ENCODE assay signal across 10 mouse cellular contexts in the genomic region with DNA sequence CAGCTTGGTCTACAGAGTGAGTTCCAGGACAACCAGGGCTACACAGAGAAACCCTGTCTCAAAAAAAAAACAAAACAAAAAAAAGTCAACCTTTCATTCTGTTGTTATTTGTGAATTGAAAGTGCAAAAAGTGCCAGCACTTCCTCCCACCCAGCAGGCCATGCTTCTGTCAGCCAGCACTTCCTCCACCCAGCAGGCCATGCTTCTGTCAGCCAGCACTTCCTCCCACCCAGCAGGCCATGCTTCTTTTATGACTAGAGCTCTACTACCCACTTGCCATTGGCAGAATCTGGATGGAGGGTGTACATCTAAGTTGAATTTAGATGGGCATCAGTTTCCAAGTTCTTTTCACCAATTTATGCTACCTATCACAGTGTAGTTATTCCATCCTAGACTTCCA. TPM values are rescaled to one million over a fixed set of nuclear protein-coding genes. Genes with fewer than 3 reads are reported as not detected.
DNase-seq lines count a peak whose midpoint lies in the region; ATAC-seq and TF ChIP-seq lines count a peak whose summit lies in the region.
"Had no signal": no experiment of that assay in that cellular context is flagged by ENCODE, and none has a peak within 500 bp of the region (broad histone marks: within the 10 kb centered on the region; RNA-seq: fewer than 3 reads in every experiment).

No protein-coding gene starts in this region.

- peak; percentile 20 for DNase-seq in gastrocnemius, adult 2 months
- no peak for DNase-seq in gastrocnemius, postnatal 14 days
- peak; percentile 51 for DNase-seq in MEL-GATA-1-ER (ENCODE audit: extremely low read depth, low read depth)
- peak; percentile 16 to 30 for DNase-seq in layer of hippocampus, postnatal 10 days (ENCODE audit: low spot score in 2 of 2)
- peak; percentile 50 for DNase-seq in right cerebral cortex, postnatal 25 days
- DNase-seq in hindbrain, postnatal 0 days (ENCODE audit: low spot score) = no peak
- DNase-seq in forebrain, postnatal 0 days = no peak

- H3K4me3 ChIP-seq in gastrocnemius, adult 2 months = no peak overlapping the region
- no peak overlapping the region for H3K4me3 ChIP-seq in hindbrain, postnatal 0 days (ENCODE audit: low read length)
- H3K4me3 ChIP-seq in forebrain, postnatal 0 days (ENCODE audit: low read depth, low read length) = no peak overlapping the region
- no peak overlapping the region for H3K4me3 ChIP-seq in kidney, embryonic 14.5 days (ENCODE audit: low read length)
- H3K4me3 ChIP-seq: neural tube, embryonic 12.5 days had no signal

- no peak for ATAC-seq in hindbrain, postnatal 0 days
- no peak for ATAC-seq in forebrain, postnatal 0 days
- ATAC-seq in kidney, embryonic 14.5 days (ENCODE audit: low FRiP score, low TSS enrichment) = no peak

- no peak overlapping the region for H3K9ac ChIP-seq in hindbrain, postnatal 0 days (replicated peaks; ENCODE audit: low read length)
- H3K9ac ChIP-seq in forebrain, postnatal 0 days = no peak overlapping the region
- no peak overlapping the region for H3K9ac ChIP-seq in kidney, embryonic 14.5 days (ENCODE audit: low read depth, low read length)
- H3K9ac ChIP-seq: neural tube, embryonic 12.5 days had no signal

- H3K36me3 ChIP-seq in hindbrain, postnatal 0 days (ENCODE audit: insufficient read depth, low read length) = peaks cover 14% of the 10 kb centered on the region
- H3K36me3 ChIP-seq in forebrain, postnatal 0 days (ENCODE audit: insufficient read depth) = peaks cover 10% of the 10 kb centered on the region
- H3K36me3 ChIP-seq in kidney, embryonic 14.5 days (ENCODE audit: control insufficient read depth, insufficient read depth, low read length) = peaks cover 42% of the 10 kb centered on the region

- no peaks in the 10 kb centered on the region for H3K9me3 ChIP-seq in hindbrain, postnatal 0 days (ENCODE audit: low read length)
- no peaks in the 10 kb centered on the region for H3K9me3 ChIP-seq in forebrain, postnatal 0 days (ENCODE audit: low read length)
- no peaks in the 10 kb centered on the region for H3K9me3 ChIP-seq in kidney, embryonic 14.5 days (ENCODE audit: control insufficient read depth, low read length)
- H3K9me3 ChIP-seq: neural tube, embryonic 12.5 days had no signal

- H3K4me1 ChIP-seq in hindbrain, postnatal 0 days (ENCODE audit: insufficient read depth, low read length) = no peaks in the 10 kb centered on the region
- H3K4me1 ChIP-seq in forebrain, postnatal 0 days (ENCODE audit: insufficient read depth) = no peaks in the 10 kb centered on the region
- H3K4me1 ChIP-seq in kidney, embryonic 14.5 days (ENCODE audit: control insufficient read depth, insufficient read depth, low read length) = peaks cover 3% of the 10 kb centered on the region; the same call in 1 of the 2 replicates
- H3K4me1 ChIP-seq: neural tube, embryonic 12.5 days had no signal

- TF ChIP-seq CTCF in gastrocnemius, adult 2 months (IDR thresholded peaks at IDR 0.05) = no peak
- TF ChIP-seq CTCF in hindbrain, postnatal 0 days (IDR thresholded peaks at IDR 0.05; ENCODE audit: low read depth) = no peak
- no peak for TF ChIP-seq CTCF in forebrain, postnatal 0 days (IDR thresholded peaks at IDR 0.05; ENCODE audit: low read depth)

- no peaks in the 10 kb centered on the region for H3K27me3 ChIP-seq in hindbrain, postnatal 0 days (ENCODE audit: insufficient read depth, low read length)
- no peaks in the 10 kb centered on the region for H3K27me3 ChIP-seq in forebrain, postnatal 0 days (ENCODE audit: insufficient read depth, low read length)
- no peaks in the 10 kb centered on the region for H3K27me3 ChIP-seq in kidney, embryonic 14.5 days (ENCODE audit: control insufficient read depth, insufficient read depth, low read length)
- H3K27me3 ChIP-seq: neural tube, embryonic 12.5 days had no signal

- no peak overlapping the region for H3K4me2 ChIP-seq in hindbrain, postnatal 0 days (ENCODE audit: low read depth, low read length)
- H3K4me2 ChIP-seq in forebrain, postnatal 0 days (ENCODE audit: low read depth) = no peak overlapping the region
- H3K4me2 ChIP-seq in kidney, embryonic 14.5 days (replicated peaks; ENCODE audit: low read depth, low read length) = no peak overlapping the region
- H3K4me2 ChIP-seq: neural tube, embryonic 12.5 days had no signal

- intact Hi-C loops in gastrocnemius, adult 2 months (cut with DNase I) = no loop called here
- intact Hi-C loops in gastrocnemius, postnatal 14 days (cut with DNase I; ENCODE audit: low total_unique reads) = no loop called here

- no peak overlapping the region for H3K27ac ChIP-seq in gastrocnemius, adult 2 months
- no peak overlapping the region for H3K27ac ChIP-seq in hindbrain, postnatal 0 days
- no peak overlapping the region for H3K27ac ChIP-seq in forebrain, postnatal 0 days (ENCODE audit: low read depth, low read length)
- H3K27ac ChIP-seq in kidney, embryonic 14.5 days (ENCODE audit: low read depth, low read length) = no peak overlapping the region
- H3K27ac ChIP-seq: neural tube, embryonic 12.5 days had no signal

RNA-seq across cellular contexts. Expression of a gene that starts 6.9 kb away (rescaled TPM):
- 100 to 1,000 TPM in 1 of 2 experiments, 10 to 100 TPM in 1; 86.8 to 114 TPM for total RNA-seq in gastrocnemius, adult 2 months (2021)
- 10 to 100 TPM; 77.9 to 98.6 TPM for total RNA-seq in gastrocnemius, postnatal 14 days (2021)
- total RNA-seq in layer of hippocampus, postnatal 10 days (2021) = 100 to 1,000 TPM; 189 to 211 TPM
- total RNA-seq in hindbrain, postnatal 0 days (2014; rRNA removed) = 83.8 and 87.8 TPM in 2 replicates
- polyA plus RNA-seq in hindbrain, postnatal 0 days (2015; fragmentation: Nextera tagmentation; extraction: Ambion mirVana) = 209 and 221 TPM in 2 replicates
- total RNA-seq in forebrain, postnatal 0 days (2014; rRNA removed) = 140 and 143 TPM in 2 replicates
- 206 and 223 TPM in 2 replicates for polyA plus RNA-seq in forebrain, postnatal 0 days (2015; fragmentation: Nextera tagmentation; extraction: Ambion mirVana)
- polyA plus RNA-seq in kidney, embryonic 14.5 days (2014; fragmentation: Nextera tagmentation; extraction: Ambion mirVana) = 171 and 181 TPM in 2 replicates

RNA-seq across cellular contexts. Expression of a gene that starts 6.9 kb away (rescaled TPM):
- 1 to 10 TPM; 4.8 to 7.4 TPM for total RNA-seq in gastrocnemius, adult 2 months (2021)
- total RNA-seq in gastrocnemius, postnatal 14 days (2021) = 1 to 10 TPM; 6.3 TPM
- 10 to 100 TPM; 11.1 to 11.5 TPM for total RNA-seq in layer of hippocampus, postnatal 10 days (2021)
- 7.7 and 12.7 TPM in 2 replicates for total RNA-seq in hindbrain, postnatal 0 days (2014; rRNA removed)
- 6.5 and 6.7 TPM in 2 replicates for polyA plus RNA-seq in hindbrain, postnatal 0 days (2015; fragmentation: Nextera tagmentation; extraction: Ambion mirVana)
- total RNA-seq in forebrain, postnatal 0 days (2014; rRNA removed) = 6.5 and 8.5 TPM in 2 replicates
- 4.3 and 7.4 TPM in 2 replicates for polyA plus RNA-seq in forebrain, postnatal 0 days (2015; fragmentation: Nextera tagmentation; extraction: Ambion mirVana)
- polyA plus RNA-seq in kidney, embryonic 14.5 days (2014; fragmentation: Nextera tagmentation; extraction: Ambion mirVana) = 5.5 and 10.0 TPM in 2 replicates

RNA-seq across cellular contexts. Expression of a gene that starts 15.1 kb away (rescaled TPM):
- total RNA-seq in gastrocnemius, adult 2 months (2021) = not detected
- total RNA-seq in gastrocnemius, postnatal 14 days (2021) = not detected
- total RNA-seq in layer of hippocampus, postnatal 10 days (2021) = under 1 TPM in 1 of 2 experiments, not detected in 1; 0.25 TPM
- total RNA-seq in hindbrain, postnatal 0 days (2014; rRNA removed) = not detected in 2 replicates
- 0.43 and 0.44 TPM in 2 replicates for polyA plus RNA-seq in hindbrain, postnatal 0 days (2015; fragmentation: Nextera tagmentation; extraction: Ambion mirVana)
- not detected in 2 replicates for total RNA-seq in forebrain, postnatal 0 days (2014; rRNA removed)
- 0.18 TPM in 1 of 2 replicates, not detected in the other for polyA plus RNA-seq in forebrain, postnatal 0 days (2015; fragmentation: Nextera tagmentation; extraction: Ambion mirVana)
- polyA plus RNA-seq in kidney, embryonic 14.5 days (2014; fragmentation: Nextera tagmentation; extraction: Ambion mirVana) = 1.3 and 1.5 TPM in 2 replicates
- total RNA-seq: left cerebral cortex, adult 8-10 months had no signal

RNA-seq across cellular contexts. Expression of a gene that starts 32.4 kb away (rescaled TPM):
- 10 to 100 TPM in 1 of 2 experiments, 1 to 10 TPM in 1; 8.7 to 10.8 TPM for total RNA-seq in gastrocnemius, adult 2 months (2021)
- total RNA-seq in gastrocnemius, postnatal 14 days (2021) = 10 to 100 TPM; 15.6 to 15.9 TPM
- 10 to 100 TPM; 58.1 to 61.2 TPM for total RNA-seq in layer of hippocampus, postnatal 10 days (2021)
- 57.9 and 66.3 TPM in 2 replicates for total RNA-seq in hindbrain, postnatal 0 days (2014; rRNA removed)
- polyA plus RNA-seq in hindbrain, postnatal 0 days (2015; fragmentation: Nextera tagmentation; extraction: Ambion mirVana) = 110 and 113 TPM in 2 replicates
- total RNA-seq in forebrain, postnatal 0 days (2014; rRNA removed) = 78.8 and 80.7 TPM in 2 replicates
- polyA plus RNA-seq in forebrain, postnatal 0 days (2015; fragmentation: Nextera tagmentation; extraction: Ambion mirVana) = 121 and 123 TPM in 2 replicates
- polyA plus RNA-seq in kidney, embryonic 14.5 days (2014; fragmentation: Nextera tagmentation; extraction: Ambion mirVana) = 117 and 127 TPM in 2 replicates

Comparison
In these comparisons a context has a peak if more than half of its experiments do, and no peak if none do; other contexts are left out.
1. DNase-seq: peak in gastrocnemius, adult 2 months (single experiment), MEL-GATA-1-ER (single experiment), layer of hippocampus, postnatal 10 days (2 of 2) and right cerebral cortex, postnatal 25 days (single experiment); none in gastrocnemius, postnatal 14 days (single experiment), hindbrain, postnatal 0 days (single experiment) and forebrain, postnatal 0 days (single experiment).